Mouse (Mus musculus): ENCODE data around the gene Arl3.

- TF ChIP-seq ZC3H11A (IDR thresholded peaks at IDR 0.05; ENCODE audit: borderline replicate concordance, low read depth, low read length) (no peak), MAFK (IDR thresholded peaks at IDR 0.05; ENCODE audit: insufficient read depth, low read depth, low read length) (0 out of 2 replicates have a peak, but pooled peaks have one; percentile 30), ZNF384 (IDR thresholded peaks at IDR 0.05; ENCODE audit: low read depth, low read length) (peak; percentile 89)
Measured at GRCm38 (mm10) chr19:46510824-46511223, 62.2 kb downstream of the Arl3 start.

Measured in ES-E14 (cell line).